In the genomic region with DNA sequence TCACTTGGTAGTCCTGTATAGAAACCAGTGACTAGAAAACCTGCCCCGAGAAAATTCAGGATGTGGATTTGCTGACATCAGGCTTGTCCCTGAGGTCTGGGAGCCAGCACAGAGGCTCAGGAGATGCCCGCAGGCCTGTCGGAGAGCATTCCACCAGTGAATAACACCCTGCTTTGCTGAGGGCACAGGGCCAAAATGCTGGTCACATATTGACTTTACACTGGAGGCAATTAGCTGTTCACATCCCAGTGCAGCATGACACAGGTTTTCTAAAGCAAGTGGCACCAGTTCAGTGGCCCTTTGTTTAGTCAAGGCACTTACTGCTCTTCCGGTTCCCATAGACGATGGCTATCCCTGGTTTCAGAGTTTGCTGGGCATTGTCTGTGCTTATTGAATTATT, we compare ENCODE assay signal across 15 mouse cellular contexts. TPM values are rescaled to one million over a fixed set of nuclear protein-coding genes. Genes with fewer than 3 reads are reported as not detected.
DNase-seq lines count a peak whose midpoint lies in the region; ATAC-seq lines count a peak whose summit lies in the region.
"Had no signal": no experiment of that assay in that cellular context is flagged by ENCODE, and none has a peak within 500 bp of the region (broad histone marks: within the 10 kb centered on the region; RNA-seq: fewer than 3 reads in every experiment).

No protein-coding gene starts in this region.

- H3K36me3 ChIP-seq in kidney, embryonic 15.5 days = no peaks in the 10 kb centered on the region
- H3K36me3 ChIP-seq: heart, embryonic 13.5 days; limb, embryonic 15.5 days; midbrain, embryonic 12.5 days had no signal

- DNase-seq in kidney, adult 18-20 months = peak; percentile 58
- DNase-seq in urinary bladder, postnatal 25 days (ENCODE audit: low spot score) = peak; percentile 8
- no peak for DNase-seq in urinary bladder, postnatal 36 days (ENCODE audit: low spot score in 2 of 2)
- peak; percentile 59 for DNase-seq in kidney, postnatal 14 days
- DNase-seq in adrenal gland, adult 18-20 months (ENCODE audit: low spot score in 2 of 2) = no peak
- DNase-seq in ovary, postnatal 14 days (ENCODE audit: low spot score) = no peak
- DNase-seq: cerebellum, adult 8-10 months; gastrocnemius, postnatal 36 days; lung, adult 2 months had no signal

- H3K4me2 ChIP-seq in kidney, embryonic 15.5 days = no peak overlapping the region
- H3K4me2 ChIP-seq: heart, embryonic 13.5 days; limb, embryonic 15.5 days; midbrain, embryonic 12.5 days had no signal

- ATAC-seq in kidney, embryonic 15.5 days (replicated peaks; ENCODE audit: low FRiP score) = no peak

- H3K4me3 ChIP-seq in kidney, embryonic 15.5 days (replicated peaks) = no peak overlapping the region
- H3K4me3 ChIP-seq: erythroblast, embryonic 14.5 days; heart, embryonic 13.5 days; layer of hippocampus, adult 2 months; limb, embryonic 15.5 days; midbrain, embryonic 12.5 days had no signal

- H3K27me3 ChIP-seq in kidney, embryonic 15.5 days = no peaks in the 10 kb centered on the region
- H3K27me3 ChIP-seq: heart, embryonic 13.5 days; limb, embryonic 15.5 days; midbrain, embryonic 12.5 days had no signal

- H3K9me3 ChIP-seq in kidney, embryonic 15.5 days (replicated peaks) = no peaks in the 10 kb centered on the region
- H3K9me3 ChIP-seq: heart, embryonic 13.5 days; limb, embryonic 15.5 days; midbrain, embryonic 12.5 days had no signal

- no peaks in the 10 kb centered on the region for H3K4me1 ChIP-seq in kidney, embryonic 15.5 days
- H3K4me1 ChIP-seq: limb, embryonic 15.5 days; midbrain, embryonic 12.5 days had no signal

- WGBS in kidney, embryonic 15.5 days = 84% methylated on average over 5 of the region's 5 CpGs

- H3K27ac ChIP-seq in kidney, embryonic 15.5 days = no peak overlapping the region
- H3K27ac ChIP-seq: heart, embryonic 13.5 days; layer of hippocampus, adult 2 months; limb, embryonic 15.5 days; midbrain, embryonic 12.5 days had no signal

- no peak overlapping the region for H3K9ac ChIP-seq in kidney, embryonic 15.5 days
- H3K9ac ChIP-seq: heart, embryonic 13.5 days; limb, embryonic 15.5 days; midbrain, embryonic 12.5 days had no signal

RNA-seq across cellular contexts. Expression of a gene that starts 21.1 kb away (rescaled TPM):
- polyA plus RNA-seq in kidney, embryonic 15.5 days (2015; fragmentation: Nextera tagmentation; extraction: Ambion mirVana) = 7.3 and 7.4 TPM in 2 replicates
- 1 to 10 TPM; 3.0 to 3.6 TPM for total RNA-seq in adrenal gland, adult 18-20 months (2021)

RNA-seq across cellular contexts. Expression of a gene that starts 25.4 kb away (rescaled TPM):
- not detected in 2 replicates for polyA plus RNA-seq in kidney, embryonic 15.5 days (2015; fragmentation: Nextera tagmentation; extraction: Ambion mirVana)
- under 1 TPM; 0.10 to 0.13 TPM for total RNA-seq in adrenal gland, adult 18-20 months (2021)
- total RNA-seq: gastrocnemius, postnatal 36 days had no signal
- polyA plus RNA-seq: erythroblast, embryonic 14.5 days; heart, embryonic 13.5 days; limb, embryonic 15.5 days; midbrain, embryonic 12.5 days had no signal

Comparison
In these comparisons a context has a peak if more than half of its experiments do, and no peak if none do; other contexts are left out.
1. DNase-seq: peak in kidney, adult 18-20 months (single experiment), urinary bladder, postnatal 25 days (single experiment) and kidney, postnatal 14 days (single experiment); none in urinary bladder, postnatal 36 days (0 of 2), adrenal gland, adult 18-20 months (0 of 2) and ovary, postnatal 14 days (single experiment).